Comparison of ENCODE assay signal across 11 mouse cellular contexts in genomic region chr3:121569767-121570166, GRCm38 (mm10).
"Had no signal": no experiment of that assay in that cellular context is flagged by ENCODE, and none has a peak within 500 bp of the region (broad histone marks: within the 10 kb centered on the region; RNA-seq: fewer than 3 reads in every experiment).

No protein-coding gene starts in this region.

- DNase-seq: left cerebral cortex, postnatal 4 days; liver; liver, embryonic 13.5 days; liver, postnatal 0 days; lung, adult 2 months; lung, embryonic 14.5 days; lung, postnatal 10 days; lung, postnatal 14 days; lung, postnatal 36 days; lung, postnatal 4 days; midbrain, embryonic 14.5 days had no signal
